Mouse (Mus musculus): Measurements from ENCODE around the gene Usp37.

GRCm38 (mm10) chr1:74538650-74539049, 5.4 kb downstream of the Usp37 start:
- TF ChIP-seq CTCF (IDR thresholded peaks at IDR 0.05; ENCODE audit: low read depth), result no peak
- no peak for TF ChIP-seq EP300 (IDR thresholded peaks at IDR 0.05; ENCODE audit: low read depth)
